Mouse (Mus musculus) midbrain, embryonic 14.5 days (tissue): ENCODE results near the gene Tle2. TPM values are rescaled to one million over a fixed set of nuclear protein-coding genes. Genes with fewer than 3 reads are reported as not detected.

ENCODE experiments used
- ATAC-seq: fragments of 200-750 bp; cut with Nextera tagmentation; 2 replicates; pipeline ENCODE4 v1.8.0; 2017; ENCODE audit warnings: moderate number of reproducible peaks, moderate library complexity; ENCODE audit not compliant: low FRiP score, low TSS enrichment
- DNase-seq: peaks from one replicate; pipeline ENCODE4 v3.0.0-alpha.2; 2015
- H3K27ac ChIP-seq: fragments of 300-500 bp; sonication (generic); replicated peaks from 2 replicates; pipeline ENCODE4 v1.5.1; 2014; ENCODE audit warnings: mild to moderate bottlenecking, low read depth, low read length, moderate library complexity
- H3K27me3 ChIP-seq: fragments of 300-500 bp; sonication (generic); 2 replicates; pipeline ENCODE4 v1.6.1; 2014; ENCODE audit warnings: low read length, control low read depth, mixed read lengths; ENCODE audit not compliant: control insufficient read depth, insufficient read depth
- H3K36me3 ChIP-seq: fragments of 300-500 bp; sonication (generic); 2 replicates; pipeline ENCODE4 v1.6.1; 2014; ENCODE audit warnings: low read length, control low read depth; ENCODE audit not compliant: control insufficient read depth, insufficient read depth
- H3K4me1 ChIP-seq: fragments of 300-500 bp; sonication (generic); 2 replicates; pipeline ENCODE4 v1.6.1; 2014; ENCODE audit warnings: mild to moderate bottlenecking, antibody characterized with exemption, low read length, control low read depth; ENCODE audit not compliant: control insufficient read depth, insufficient read depth
- H3K4me2 ChIP-seq: fragments of 300-500 bp; sonication (generic); 2 replicates; pipeline ENCODE4 v1.6.1; 2014; ENCODE audit warnings: mild to moderate bottlenecking, low read length, moderate library complexity
- H3K4me3 ChIP-seq: fragments of 300-500 bp; sonication (generic); replicated peaks from 2 replicates; pipeline ENCODE4 v1.5.1; 2014; ENCODE audit warnings: low read depth, low read length
- H3K9ac ChIP-seq: fragments of 300-500 bp; sonication (generic); replicated peaks from 2 replicates; pipeline ENCODE4 v1.6.1; 2014; ENCODE audit warnings: mild to moderate bottlenecking, low read length, moderate library complexity
- H3K9me3 ChIP-seq: fragments of 300-500 bp; sonication (generic); 2 replicates; pipeline ENCODE4 v1.6.1; 2016; ENCODE audit warnings: low read length, control low read depth, mixed read lengths; ENCODE audit not compliant: control insufficient read depth
- WGBS: fragments of 180-500 bp; shearing (Covaris S2); extraction: QIAGEN DNeasy Blood & Tissue Kit; methylation state at CpG from one replicate; pipeline ENCODE4 v1.1.7; 2014; 5-methylcytosine and 5-hydroxymethylcytosine counted together
- polyA plus RNA-seq: library from polyadenylated mRNA; unstranded; fragments of >200 nt; fragmentation: Nextera tagmentation; extraction: Ambion mirVana; gene quantifications from 2 replicates; pipeline ENCODE4 v1.2.1, GENCODE M21; 2014

The Tle2 gene
- polyA plus RNA-seq, 1 experiment from 2014 or later: 20.4 TPM

- H3K27ac ChIP-seq: no peak overlapping the region
- no peaks in the 10 kb centered on the region for H3K9me3 ChIP-seq
- no peak overlapping the region for H3K4me2 ChIP-seq
- no peaks in the 10 kb centered on the region; the same call in 1 of the 2 replicates for H3K27me3 ChIP-seq
- no peaks in the 10 kb centered on the region for H3K36me3 ChIP-seq
- DNase-seq (no peak), ATAC-seq (no peak)
- no peak overlapping the region for H3K9ac ChIP-seq
- no peak overlapping the region for H3K4me3 ChIP-seq
- peaks cover 5% of the 10 kb centered on the region for H3K4me1 ChIP-seq
- 70% methylated on average over 5 of the region's 5 CpGs for WGBS
Observed at GRCm38 (mm10) chr10:81548944-81549343, 25.4 kb upstream of the Tle2 start.

GRCm38 (mm10) chr10:81550257-81550656 lies 24.1 kb upstream of the Tle2 start:
- Histone ChIP-seq H3K36me3 (no peaks in the 10 kb centered on the region), H3K9me3 (no peaks in the 10 kb centered on the region), H3K4me1 (0 out of 2 replicates have a peak, but pooled peaks cover 4% of the 10 kb centered on the region), H3K27me3 (no peaks in the 10 kb centered on the region; the same call in 1 of the 2 replicates), H3K27ac (no peak overlapping the region), H3K4me2 (no peak overlapping the region), H3K9ac (no peak overlapping the region), H3K4me3 (no peak overlapping the region)
- peak; percentile 70 for DNase-seq
- WGBS: 17% methylated on average over 7 of the region's 7 CpGs
- ATAC-seq: no peak

- peak overlapping the region; percentile 25; the same call in 1 of the 2 replicates for H3K4me2 ChIP-seq
- no peak overlapping the region; the same call in 1 of the 2 replicates for H3K9ac ChIP-seq
- no peaks in the 10 kb centered on the region; the same call in 1 of the 2 replicates for H3K27me3 ChIP-seq
- H3K9me3 ChIP-seq: no peaks in the 10 kb centered on the region
- ATAC-seq: peak; percentile 83
- no peaks in the 10 kb centered on the region for H3K4me1 ChIP-seq
- peak; percentile 92 for DNase-seq
- no peak overlapping the region for H3K27ac ChIP-seq
- WGBS: 6% methylated on average over 12 of the region's 12 CpGs
- no peaks in the 10 kb centered on the region for H3K36me3 ChIP-seq
- no peak overlapping the region for H3K4me3 ChIP-seq
Observed at GRCm38 (mm10) chr10:81551597-81552102, 22.7 kb upstream of the Tle2 start.

- no peaks in the 10 kb centered on the region; the same call in 1 of the 2 replicates for H3K27me3 ChIP-seq
- H3K9ac ChIP-seq: no peak overlapping the region
- H3K27ac ChIP-seq: no peak overlapping the region
- ATAC-seq (no peak), DNase-seq (no peak)
- H3K9me3 ChIP-seq: no peaks in the 10 kb centered on the region
- 82% methylated on average over 5 of the region's 5 CpGs for WGBS
- no peak overlapping the region for H3K4me3 ChIP-seq
- no peaks in the 10 kb centered on the region for H3K36me3 ChIP-seq
- no peak overlapping the region for H3K4me2 ChIP-seq
- H3K4me1 ChIP-seq: no peaks in the 10 kb centered on the region
Observed at GRCm38 (mm10) chr10:81553232-81553631, 21.1 kb upstream of the Tle2 start.

GRCm38 (mm10) chr10:81553807-81554755 lies 20.3 kb upstream of the Tle2 start:
- H3K9me3 ChIP-seq: no peaks in the 10 kb centered on the region
- H3K4me3 ChIP-seq: no peak overlapping the region
- peaks cover 4% of the 10 kb centered on the region; the same call in 1 of the 2 replicates for H3K4me1 ChIP-seq
- H3K9ac ChIP-seq: no peak overlapping the region
- no peak overlapping the region for H3K27ac ChIP-seq
- whole genome bisulfite sequencing: 87% methylated on average over 6 of the region's 6 CpGs
- no peak overlapping the region for H3K4me2 ChIP-seq
- ATAC-seq (no peak), DNase-seq (no peak)
- no peaks in the 10 kb centered on the region; the same call in 1 of the 2 replicates for H3K27me3 ChIP-seq
- no peaks in the 10 kb centered on the region for H3K36me3 ChIP-seq

GRCm38 (mm10) chr10:81556282-81556681 lies 18.1 kb upstream of the Tle2 start:
- Histone ChIP-seq H3K4me3 (no peak overlapping the region), H3K9me3 (no peaks in the 10 kb centered on the region), H3K4me2 (no peak overlapping the region), H3K36me3 (peaks cover 2% of the 10 kb centered on the region; the same call in 1 of the 2 replicates), H3K9ac (no peak overlapping the region), H3K27me3 (no peaks in the 10 kb centered on the region), H3K4me1 (peaks cover 12% of the 10 kb centered on the region), H3K27ac (no peak overlapping the region)
- ATAC-seq (no peak), DNase-seq (no peak)
- 75% methylated on average over 3 of the region's 3 CpGs for whole genome bisulfite sequencing

- ATAC-seq (no peak), DNase-seq (no peak)
- Histone ChIP-seq H3K4me2 (no peak overlapping the region), H3K4me3 (no peak overlapping the region), H3K4me1 (peaks cover 12% of the 10 kb centered on the region), H3K27ac (no peak overlapping the region), H3K9ac (no peak overlapping the region), H3K36me3 (peaks cover 6% of the 10 kb centered on the region; the same call in 1 of the 2 replicates), H3K9me3 (no peaks in the 10 kb centered on the region), H3K27me3 (no peaks in the 10 kb centered on the region)
- WGBS: 60% methylated on average over 1 of the region's 1 CpGs
Observed at GRCm38 (mm10) chr10:81557491-81557890, 16.9 kb upstream of the Tle2 start.

- peaks cover 17% of the 10 kb centered on the region for H3K36me3 ChIP-seq
- DNase-seq: peak; percentile 80
- H3K9me3 ChIP-seq: no peaks in the 10 kb centered on the region
- peak within 1 kb of the TSS; percentile 89 for H3K27ac ChIP-seq
- H3K4me2 ChIP-seq: peak within 1 kb of the TSS; percentile 81
- H3K27me3 ChIP-seq: no peaks in the 10 kb centered on the region
- peak within 1 kb of the TSS; percentile 87 for H3K4me3 ChIP-seq
- H3K4me1 ChIP-seq: peaks cover 26% of the 10 kb centered on the region
- ATAC-seq: peak; percentile 66
- 0% methylated on average over 44 of the region's 53 CpGs for WGBS
- peak within 1 kb of the TSS; percentile 99 for H3K9ac ChIP-seq
Observed at GRCm38 (mm10) chr10:81559163-81559626, 15.2 kb upstream of the Tle2 start, which contains the start of gene Aes. TSS of gene Aes (plus strand) at chr10:81559488.
